Comparison of ENCODE assay signal across 8 mouse cellular contexts in the genomic region with DNA sequence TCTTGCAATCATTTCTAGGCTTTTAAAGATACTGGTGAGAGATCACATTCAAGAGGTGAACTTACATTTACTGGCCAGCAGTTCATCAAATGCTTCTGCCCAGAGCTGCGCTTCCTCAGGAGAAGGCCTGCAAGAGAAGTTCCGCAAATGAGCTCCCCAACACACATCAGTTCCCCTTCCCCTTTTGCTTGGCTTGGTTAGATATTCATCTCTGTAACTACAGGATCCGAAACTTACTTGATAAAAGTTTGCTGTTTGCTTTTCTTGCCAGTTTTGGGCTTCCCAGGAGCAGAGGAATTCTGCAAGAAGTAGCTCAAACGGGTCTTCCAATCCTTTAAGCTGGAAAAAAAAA. TPM values are rescaled to one million over a fixed set of nuclear protein-coding genes. Genes with fewer than 3 reads are reported as not detected.
DNase-seq lines count a peak whose midpoint lies in the region; ATAC-seq and TF ChIP-seq lines count a peak whose summit lies in the region.

No protein-coding gene starts in this region.

- 68% methylated on average over 4 of the region's 4 CpGs for WGBS in forebrain, embryonic 12.5 days
- 78% methylated on average over 4 of the region's 4 CpGs for WGBS in limb, embryonic 12.5 days
- 51% methylated on average over 4 of the region's 4 CpGs for WGBS in midbrain, postnatal 0 days

- H3K9ac ChIP-seq in forebrain, embryonic 12.5 days = peak overlapping the region; percentile 70; the same call in 1 of the 2 replicates
- H3K9ac ChIP-seq in limb, embryonic 12.5 days (replicated peaks) = no peak overlapping the region
- H3K9ac ChIP-seq in midbrain, postnatal 0 days (replicated peaks; ENCODE audit: low read length, poor library complexity, severe bottlenecking) = peak overlapping the region; percentile 78; the same call in 1 of the 2 replicates

- peak overlapping the region; percentile 56 for H3K4me3 ChIP-seq in forebrain, embryonic 12.5 days (replicated peaks)
- H3K4me3 ChIP-seq in limb, embryonic 12.5 days (replicated peaks) = peak overlapping the region; percentile 57
- H3K4me3 ChIP-seq in midbrain, postnatal 0 days (ENCODE audit: low read depth, low read length) = peak overlapping the region; percentile 70

- peak; percentile 48 for DNase-seq in layer of hippocampus, adult 9-11 months
- no peak for DNase-seq in layer of hippocampus, postnatal 25 days (ENCODE audit: extremely low spot score in 1 of 2, low spot score in 1 of 2)
- DNase-seq in midbrain, postnatal 0 days (ENCODE audit: low spot score) = no peak
- DNase-seq in left cerebral cortex, adult 8-10 months (ENCODE audit: low spot score in 2 of 2) = no peak
- DNase-seq in kidney, postnatal 25 days = no peak
- no peak for DNase-seq in left cerebral cortex, adult 9 months (ENCODE audit: low spot score in 2 of 2)

- no peak for TF ChIP-seq CTCF in midbrain, postnatal 0 days (IDR thresholded peaks at IDR 0.05)

- no peaks in the 10 kb centered on the region for H3K27me3 ChIP-seq in forebrain, embryonic 12.5 days
- H3K27me3 ChIP-seq in limb, embryonic 12.5 days = no peaks in the 10 kb centered on the region
- H3K27me3 ChIP-seq in midbrain, postnatal 0 days (ENCODE audit: insufficient read depth, low read length) = no peaks in the 10 kb centered on the region

- H3K4me1 ChIP-seq in forebrain, embryonic 12.5 days = peaks cover 22% of the 10 kb centered on the region
- H3K4me1 ChIP-seq in limb, embryonic 12.5 days (replicated peaks) = peaks cover 3% of the 10 kb centered on the region; the same call in 1 of the 2 replicates
- peaks cover 4% of the 10 kb centered on the region; the same call in 1 of the 2 replicates for H3K4me1 ChIP-seq in midbrain, postnatal 0 days (ENCODE audit: insufficient read depth, low read length)

- no peak for ATAC-seq in forebrain, embryonic 12.5 days (ENCODE audit: low FRiP score)
- ATAC-seq in limb, embryonic 12.5 days (ENCODE audit: insufficient number of reproducible peaks, insufficient read depth, low FRiP score, low TSS enrichment, low read depth) = no peak
- ATAC-seq in midbrain, postnatal 0 days (ENCODE audit: low FRiP score) = no peak

- no peak overlapping the region for H3K27ac ChIP-seq in forebrain, embryonic 12.5 days
- H3K27ac ChIP-seq in limb, embryonic 12.5 days = no peak overlapping the region
- H3K27ac ChIP-seq in midbrain, postnatal 0 days (ENCODE audit: low read depth, low read length) = peak overlapping the region; percentile 94; the same call in 1 of the 2 replicates

- no peaks in the 10 kb centered on the region for H3K9me3 ChIP-seq in forebrain, embryonic 12.5 days
- no peaks in the 10 kb centered on the region for H3K9me3 ChIP-seq in limb, embryonic 12.5 days
- H3K9me3 ChIP-seq in midbrain, postnatal 0 days (ENCODE audit: low read length) = no peaks in the 10 kb centered on the region

- H3K4me2 ChIP-seq in forebrain, embryonic 12.5 days = peak overlapping the region; percentile 82
- peak overlapping the region; percentile 82 for H3K4me2 ChIP-seq in limb, embryonic 12.5 days
- peak overlapping the region; percentile 82 for H3K4me2 ChIP-seq in midbrain, postnatal 0 days (ENCODE audit: low read depth, low read length, poor library complexity, severe bottlenecking)

- H3K36me3 ChIP-seq in forebrain, embryonic 12.5 days (replicated peaks) = peaks cover 14% of the 10 kb centered on the region
- peaks cover 8% of the 10 kb centered on the region; the same call in 1 of the 2 replicates for H3K36me3 ChIP-seq in limb, embryonic 12.5 days
- H3K36me3 ChIP-seq in midbrain, postnatal 0 days (ENCODE audit: insufficient read depth, low read length) = peaks cover 5% of the 10 kb centered on the region; the same call in 1 of the 2 replicates

RNA-seq across cellular contexts. Expression of a gene that starts 1.3 kb away (rescaled TPM):
- 10 to 100 TPM; 39.6 to 39.8 TPM for total RNA-seq in layer of hippocampus, postnatal 25 days (2021)
- 86.1 and 104 TPM in 2 replicates for polyA plus RNA-seq in forebrain, embryonic 12.5 days (2016; fragmentation: Nextera tagmentation; extraction: Ambion mirVana)
- polyA plus RNA-seq in limb, embryonic 12.5 days (2016; fragmentation: Nextera tagmentation; extraction: Ambion mirVana) = 32.1 and 35.3 TPM in 2 replicates
- 26.4 and 34.4 TPM in 2 replicates for total RNA-seq in midbrain, postnatal 0 days (2014; rRNA removed)
- polyA plus RNA-seq in midbrain, postnatal 0 days (2015; fragmentation: Nextera tagmentation; extraction: Ambion mirVana) = 83.3 and 85.2 TPM in 2 replicates
- total RNA-seq in left cerebral cortex, adult 8-10 months (2022) = 10 to 100 TPM; 74.2 to 87.5 (median 78.2) TPM
